Comparison of ENCODE assay signal across 9 mouse cellular contexts in genomic region chr19:42380981-42381373, GRCm38 (mm10). TPM values are rescaled to one million over a fixed set of nuclear protein-coding genes. Genes with fewer than 3 reads are reported as not detected.
DNase-seq lines count a peak whose midpoint lies in the region; ATAC-seq and TF ChIP-seq lines count a peak whose summit lies in the region.
"Had no signal": no experiment of that assay in that cellular context is flagged by ENCODE, and none has a peak within 500 bp of the region (broad histone marks: within the 10 kb centered on the region; RNA-seq: fewer than 3 reads in every experiment).

No protein-coding gene starts in this region.

- H3K9ac ChIP-seq in embryonic facial prominence, embryonic 13.5 days: peak overlapping the region; percentile 53
- H3K9ac ChIP-seq in hindbrain, postnatal 0 days (replicated peaks; ENCODE audit: low read length): peak overlapping the region; percentile 14

- no peak for TF ChIP-seq CTCF in layer of hippocampus, adult 2 months (conservative IDR thresholded peaks at IDR 0.05)
- TF ChIP-seq CTCF in hindbrain, postnatal 0 days (IDR thresholded peaks at IDR 0.05; ENCODE audit: low read depth): no peak
- TF ChIP-seq CTCF in olfactory bulb, adult 2 months (IDR thresholded peaks at IDR 0.05; ENCODE audit: insufficient read depth, low read depth, low read length): no peak

- no peak for TF ChIP-seq POLR2A in olfactory bulb, adult 2 months (IDR thresholded peaks at IDR 0.05; ENCODE audit: insufficient read depth, low read depth, low read length)

- H3K27me3 ChIP-seq in embryonic facial prominence, embryonic 13.5 days: peaks cover 66% of the 10 kb centered on the region
- no peaks in the 10 kb centered on the region for H3K27me3 ChIP-seq in hindbrain, postnatal 0 days (ENCODE audit: insufficient read depth, low read length)

- ATAC-seq in embryonic facial prominence, embryonic 13.5 days (ENCODE audit: insufficient number of reproducible peaks, insufficient read depth, low FRiP score, low TSS enrichment, low read depth): no peak
- no peak for ATAC-seq in hindbrain, postnatal 0 days

- H3K4me1 ChIP-seq in embryonic facial prominence, embryonic 13.5 days: peaks cover 13% of the 10 kb centered on the region
- peaks cover 19% of the 10 kb centered on the region for H3K4me1 ChIP-seq in hindbrain, postnatal 0 days (ENCODE audit: insufficient read depth, low read length)
- H3K4me1 ChIP-seq in olfactory bulb, adult 2 months (ENCODE audit: control insufficient read depth, insufficient read depth, low read length): peaks cover 44% of the 10 kb centered on the region

- no peak for DNase-seq in layer of hippocampus, adult 2 months (ENCODE audit: low spot score in 2 of 2)
- DNase-seq in layer of hippocampus, adult 9-11 months: no peak
- DNase-seq in hindbrain, postnatal 0 days (ENCODE audit: low spot score): peak; percentile 30
- DNase-seq in left cerebral cortex, postnatal 25 days (ENCODE audit: low spot score in 2 of 2): no peak
- no peak for DNase-seq in left cerebral cortex, adult 9 months (ENCODE audit: low spot score in 2 of 2)
- DNase-seq in cerebellum, postnatal 36 days: no peak

- no peaks in the 10 kb centered on the region for H3K36me3 ChIP-seq in embryonic facial prominence, embryonic 13.5 days
- no peaks in the 10 kb centered on the region for H3K36me3 ChIP-seq in hindbrain, postnatal 0 days (ENCODE audit: insufficient read depth, low read length)

- H3K4me3 ChIP-seq in layer of hippocampus, adult 2 months: peak overlapping the region; percentile 26; the same call in 1 of the 2 replicates
- H3K4me3 ChIP-seq in embryonic facial prominence, embryonic 13.5 days: peak overlapping the region; percentile 32
- H3K4me3 ChIP-seq in hindbrain, postnatal 0 days (ENCODE audit: low read length): peak overlapping the region; percentile 2; the same call in 1 of the 2 replicates
- H3K4me3 ChIP-seq in olfactory bulb, adult 2 months (ENCODE audit: insufficient read depth, low read depth, low read length): no peak overlapping the region

- peak overlapping the region; percentile 59 for H3K4me2 ChIP-seq in embryonic facial prominence, embryonic 13.5 days
- peak overlapping the region; percentile 43 for H3K4me2 ChIP-seq in hindbrain, postnatal 0 days (ENCODE audit: low read depth, low read length)

- H3K9me3 ChIP-seq in embryonic facial prominence, embryonic 13.5 days: no peaks in the 10 kb centered on the region
- H3K9me3 ChIP-seq in hindbrain, postnatal 0 days (ENCODE audit: low read length): no peaks in the 10 kb centered on the region

- 2% methylated on average over 13 of the region's 13 CpGs for WGBS in embryonic facial prominence, embryonic 13.5 days
- 7% methylated on average over 13 of the region's 13 CpGs for WGBS in hindbrain, postnatal 0 days
- 16% methylated on average over 13 of the region's 13 CpGs for WGBS in olfactory bulb, adult 2 months

- intact Hi-C loops in left cerebral cortex, postnatal 25 days (cut with DNase I): no loop called here

- H3K27ac ChIP-seq in layer of hippocampus, adult 2 months: peak overlapping the region; percentile 79
- no peak overlapping the region for H3K27ac ChIP-seq in embryonic facial prominence, embryonic 13.5 days
- H3K27ac ChIP-seq in hindbrain, postnatal 0 days: peak overlapping the region; percentile 56; the same call in 1 of the 2 replicates
- peak overlapping the region; percentile 73 for H3K27ac ChIP-seq in olfactory bulb, adult 2 months (ENCODE audit: insufficient read depth, low read depth, low read length)

RNA-seq across cellular contexts. Expression of gene Crtac1, which starts 50.6 kb away (rescaled TPM):
- 100 to 1,000 TPM in 1 of 2 experiments, 10 to 100 TPM in 1; 83.8 to 104 TPM for total RNA-seq in layer of hippocampus, adult 2 months (2021)
- polyA plus RNA-seq in embryonic facial prominence, embryonic 13.5 days (2015; fragmentation: Nextera tagmentation; extraction: Ambion mirVana): 8.8 and 9.9 TPM in 2 replicates
- 31.3 and 34.8 TPM in 2 replicates for total RNA-seq in hindbrain, postnatal 0 days (2014; rRNA removed)
- polyA plus RNA-seq in hindbrain, postnatal 0 days (2015; fragmentation: Nextera tagmentation; extraction: Ambion mirVana): 50.2 and 53.1 TPM in 2 replicates
- not detected in 2 replicates for polyA plus RNA-seq in olfactory bulb, adult 2 months (2012; ENCODE audit: insufficient read depth, insufficient read length, low replicate concordance, missing spikeins)
- 10 to 100 TPM; 59.1 to 72.7 TPM for total RNA-seq in left cerebral cortex, postnatal 25 days (2021)
- total RNA-seq: megakaryocyte-erythroid progenitor cell, adult 5-6 weeks had no signal
